Mouse (Mus musculus): ENCODE measurements at regions not wholly inside any gene's neighbourhood (a gene's known extent, or its start where the extent isn't known, plus 50 kb on each side); places are given as distances from the start of the nearest gene placed in this dataset.

GRCm38 (mm10) chr13:50975306-50975920 lies 125.3 kb upstream of the Spin1 start:
- no peak for DNase-seq (ENCODE audit: low read depth in 1 of 2, low spot score in 2 of 2)
- no peaks in the 10 kb centered on the region for H3K36me3 ChIP-seq (ENCODE audit: control insufficient read depth, insufficient read depth, low read length)
- H3K4me3 ChIP-seq (ENCODE audit: extremely low read depth, insufficient read depth, insufficient read length) = no peak overlapping the region
- H3K27ac ChIP-seq (ENCODE audit: insufficient read depth, low read length) = no peak overlapping the region
- TF ChIP-seq POLR2A (IDR thresholded peaks at IDR 0.05; ENCODE audit: low read depth, low read length) (no peak), CTCF (IDR thresholded peaks at IDR 0.05; ENCODE audit: extremely low read depth, insufficient read depth, insufficient read length, insufficient replicate concordance) (no peak)
- no peaks in the 10 kb centered on the region for H3K27me3 ChIP-seq (ENCODE audit: control insufficient read depth, insufficient read depth, low read length)
- WGBS = 72% methylated on average over 12 of the region's 12 CpGs
- no peaks in the 10 kb centered on the region for H3K4me1 ChIP-seq (ENCODE audit: control insufficient read depth, insufficient read depth, insufficient read length)

- H3K4me3 ChIP-seq (ENCODE audit: extremely low read depth, insufficient read depth, insufficient read length) = no peak overlapping the region
- H3K27ac ChIP-seq (ENCODE audit: insufficient read depth, low read length) = no peak overlapping the region
- DNase-seq (ENCODE audit: low read depth in 1 of 2, low spot score in 2 of 2) = no peak
- H3K4me1 ChIP-seq (ENCODE audit: control insufficient read depth, insufficient read depth, insufficient read length) = no peaks in the 10 kb centered on the region
- H3K27me3 ChIP-seq (ENCODE audit: control insufficient read depth, insufficient read depth, low read length) = no peaks in the 10 kb centered on the region
- no peaks in the 10 kb centered on the region for H3K36me3 ChIP-seq (ENCODE audit: control insufficient read depth, insufficient read depth, low read length)
- TF ChIP-seq POLR2A (IDR thresholded peaks at IDR 0.05; ENCODE audit: low read depth, low read length) = no peak
- no peak for TF ChIP-seq CTCF (IDR thresholded peaks at IDR 0.05; ENCODE audit: extremely low read depth, insufficient read depth, insufficient read length, insufficient replicate concordance)
- 59% methylated on average over 1 of the region's 1 CpGs for WGBS
Measured at GRCm38 (mm10) chr13:50982005-50982404, 118.7 kb upstream of the Spin1 start.

GRCm38 (mm10) chr13:50982990-50983389 lies 117.7 kb upstream of the Spin1 start:
- Histone ChIP-seq H3K4me1 (ENCODE audit: control insufficient read depth, insufficient read depth, insufficient read length) (no peaks in the 10 kb centered on the region), H3K27me3 (ENCODE audit: control insufficient read depth, insufficient read depth, low read length) (no peaks in the 10 kb centered on the region), H3K27ac (ENCODE audit: insufficient read depth, low read length) (no peak overlapping the region), H3K36me3 (ENCODE audit: control insufficient read depth, insufficient read depth, low read length) (no peaks in the 10 kb centered on the region), H3K4me3 (ENCODE audit: extremely low read depth, insufficient read depth, insufficient read length) (no peak overlapping the region)
- TF ChIP-seq CTCF (IDR thresholded peaks at IDR 0.05; ENCODE audit: extremely low read depth, insufficient read depth, insufficient read length, insufficient replicate concordance) (no peak), POLR2A (IDR thresholded peaks at IDR 0.05; ENCODE audit: low read depth, low read length) (no peak)
- no peak for DNase-seq (ENCODE audit: low read depth in 1 of 2, low spot score in 2 of 2)
- 83% methylated on average over 10 of the region's 10 CpGs for WGBS

- Histone ChIP-seq H3K27me3 (ENCODE audit: control insufficient read depth, insufficient read depth, low read length) (no peaks in the 10 kb centered on the region), H3K27ac (ENCODE audit: insufficient read depth, low read length) (no peak overlapping the region), H3K4me3 (ENCODE audit: extremely low read depth, insufficient read depth, insufficient read length) (no peak overlapping the region), H3K36me3 (ENCODE audit: control insufficient read depth, insufficient read depth, low read length) (no peaks in the 10 kb centered on the region), H3K4me1 (ENCODE audit: control insufficient read depth, insufficient read depth, insufficient read length) (no peaks in the 10 kb centered on the region)
- 80% methylated on average over 9 of the region's 9 CpGs for WGBS
- DNase-seq (ENCODE audit: low read depth in 1 of 2, low spot score in 2 of 2) = no peak
- TF ChIP-seq CTCF (IDR thresholded peaks at IDR 0.05; ENCODE audit: extremely low read depth, insufficient read depth, insufficient read length, insufficient replicate concordance) (no peak), POLR2A (IDR thresholded peaks at IDR 0.05; ENCODE audit: low read depth, low read length) (no peak)
Measured at GRCm38 (mm10) chr13:50991726-50992432, 108.8 kb upstream of the Spin1 start.

GRCm38 (mm10) chr13:50999738-51000137 lies 100.9 kb upstream of the Spin1 start:
- no peak for DNase-seq (ENCODE audit: low read depth in 1 of 2, low spot score in 2 of 2)
- Histone ChIP-seq H3K27ac (ENCODE audit: insufficient read depth, low read length) (no peak overlapping the region), H3K27me3 (ENCODE audit: control insufficient read depth, insufficient read depth, low read length) (no peaks in the 10 kb centered on the region), H3K4me3 (ENCODE audit: extremely low read depth, insufficient read depth, insufficient read length) (no peak overlapping the region), H3K4me1 (ENCODE audit: control insufficient read depth, insufficient read depth, insufficient read length) (no peaks in the 10 kb centered on the region), H3K36me3 (ENCODE audit: control insufficient read depth, insufficient read depth, low read length) (no peaks in the 10 kb centered on the region)
- TF ChIP-seq POLR2A (IDR thresholded peaks at IDR 0.05; ENCODE audit: low read depth, low read length) (no peak), CTCF (IDR thresholded peaks at IDR 0.05; ENCODE audit: extremely low read depth, insufficient read depth, insufficient read length, insufficient replicate concordance) (no peak)
- WGBS = 88% methylated on average over 4 of the region's 4 CpGs

GRCm38 (mm10) chr13:51004827-51005226 lies 95.9 kb upstream of the Spin1 start:
- no peak for DNase-seq (ENCODE audit: low read depth in 1 of 2, low spot score in 2 of 2)
- Histone ChIP-seq H3K36me3 (ENCODE audit: control insufficient read depth, insufficient read depth, low read length) (no peaks in the 10 kb centered on the region), H3K4me3 (ENCODE audit: extremely low read depth, insufficient read depth, insufficient read length) (no peak overlapping the region), H3K4me1 (ENCODE audit: control insufficient read depth, insufficient read depth, insufficient read length) (no peaks in the 10 kb centered on the region), H3K27ac (ENCODE audit: insufficient read depth, low read length) (no peak overlapping the region), H3K27me3 (ENCODE audit: control insufficient read depth, insufficient read depth, low read length) (no peaks in the 10 kb centered on the region)
- 74% methylated on average over 3 of the region's 3 CpGs for WGBS
- TF ChIP-seq POLR2A (IDR thresholded peaks at IDR 0.05; ENCODE audit: low read depth, low read length) (no peak), CTCF (IDR thresholded peaks at IDR 0.05; ENCODE audit: extremely low read depth, insufficient read depth, insufficient read length, insufficient replicate concordance) (no peak)

GRCm38 (mm10) chr13:51010736-51011135 lies 89.9 kb upstream of the Spin1 start:
- no peaks in the 10 kb centered on the region for H3K4me1 ChIP-seq (ENCODE audit: control insufficient read depth, insufficient read depth, insufficient read length)
- no peaks in the 10 kb centered on the region for H3K36me3 ChIP-seq (ENCODE audit: control insufficient read depth, insufficient read depth, low read length)
- 85% methylated on average over 7 of the region's 7 CpGs for WGBS
- DNase-seq (ENCODE audit: low read depth in 1 of 2, low spot score in 2 of 2) = no peak
- TF ChIP-seq CTCF (IDR thresholded peaks at IDR 0.05; ENCODE audit: extremely low read depth, insufficient read depth, insufficient read length, insufficient replicate concordance) = no peak
- no peak for TF ChIP-seq POLR2A (IDR thresholded peaks at IDR 0.05; ENCODE audit: low read depth, low read length)
- H3K27me3 ChIP-seq (ENCODE audit: control insufficient read depth, insufficient read depth, low read length) = no peaks in the 10 kb centered on the region
- H3K4me3 ChIP-seq (ENCODE audit: extremely low read depth, insufficient read depth, insufficient read length) = no peak overlapping the region
- no peak overlapping the region for H3K27ac ChIP-seq (ENCODE audit: insufficient read depth, low read length)
